Mouse (Mus musculus) lung, adult 2 months (tissue): ENCODE results near the gene Ccdc51.
A peak's percentile ranks its signal among the peaks of the same experiment; 100 is the strongest.

Experiments used
- CTCF ChIP-seq: fragments of 200-500 bp; IDR thresholded peaks from 2 replicates; pipeline ENCODE4 v1.5.1; 2011; ENCODE audit warnings: mild to moderate bottlenecking, low read length, control low read depth; ENCODE audit not compliant: insufficient read depth
- POLR2A ChIP-seq: fragments of 200-500 bp; IDR thresholded peaks from 2 replicates; pipeline ENCODE4 v1.6.1; 2011; ENCODE audit warnings: low read depth, mild to moderate bottlenecking, control low read depth, low read length, borderline replicate concordance; ENCODE audit errors: extremely low read depth

DNA sequence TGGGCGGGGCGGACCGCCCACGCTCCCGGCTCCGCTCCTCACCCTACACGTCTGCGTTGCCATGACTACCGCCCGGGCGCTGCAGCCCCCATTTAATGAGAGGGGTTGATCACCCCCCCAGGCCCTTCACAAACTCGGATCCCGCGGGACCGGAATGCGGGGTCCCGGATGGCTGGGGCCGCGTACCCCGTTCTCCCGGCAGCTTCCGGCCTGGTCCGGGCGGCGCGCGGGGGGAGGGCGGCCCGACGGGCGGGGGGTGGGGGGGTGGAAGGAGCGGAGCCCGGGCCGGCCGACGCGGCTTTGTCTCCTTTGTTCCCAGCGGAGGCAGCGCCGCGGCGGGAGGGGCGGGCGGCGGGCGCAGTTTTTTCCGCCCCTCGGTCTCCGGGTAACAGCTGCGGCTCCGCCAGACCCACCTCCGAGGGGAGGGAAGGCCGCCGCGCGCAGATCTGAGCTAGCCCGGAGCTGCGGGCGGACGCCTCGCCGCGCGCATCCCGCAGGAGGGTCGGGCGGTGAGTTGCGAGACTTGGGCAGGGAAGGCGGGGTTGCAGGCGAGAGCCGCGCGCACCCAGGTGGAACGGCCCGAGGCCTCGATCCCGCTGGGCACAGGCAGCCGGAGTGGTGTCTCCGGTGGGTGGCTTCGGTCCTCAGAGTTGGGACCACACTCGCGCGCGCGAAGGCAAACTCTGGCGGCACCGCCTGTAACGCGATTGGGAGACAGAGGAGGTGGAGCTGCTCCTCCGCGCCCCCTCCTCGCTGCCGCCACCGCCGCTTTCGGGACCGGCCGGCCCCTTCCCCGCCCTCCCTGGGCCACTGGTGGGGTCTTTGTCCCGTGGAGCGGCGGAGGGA lies 13.1 kb downstream of the Ccdc51 start, which contains the start of gene Plxnb1:
- peak; percentile 65; the same call in 1 of the 2 replicates for TF ChIP-seq POLR2A
- no peak for TF ChIP-seq CTCF
